Mouse (Mus musculus) thymus, postnatal 10 days (tissue): ENCODE results near the gene Stag2.
A peak's percentile ranks its signal among the peaks of the same experiment; 100 is the strongest.

Experiments used
- DNase-seq, 2 experiments: peaks; one replicate each; pipeline ENCODE4 v3.0.0; 2021; ENCODE audit warnings: low spot score in 2 of 2

Gene Stag2

GRCm38 (mm10) chrX:42215742-42216141 lies 66.6 kb downstream of the Stag2 start:
- DNase-seq, result no peak

DNA sequence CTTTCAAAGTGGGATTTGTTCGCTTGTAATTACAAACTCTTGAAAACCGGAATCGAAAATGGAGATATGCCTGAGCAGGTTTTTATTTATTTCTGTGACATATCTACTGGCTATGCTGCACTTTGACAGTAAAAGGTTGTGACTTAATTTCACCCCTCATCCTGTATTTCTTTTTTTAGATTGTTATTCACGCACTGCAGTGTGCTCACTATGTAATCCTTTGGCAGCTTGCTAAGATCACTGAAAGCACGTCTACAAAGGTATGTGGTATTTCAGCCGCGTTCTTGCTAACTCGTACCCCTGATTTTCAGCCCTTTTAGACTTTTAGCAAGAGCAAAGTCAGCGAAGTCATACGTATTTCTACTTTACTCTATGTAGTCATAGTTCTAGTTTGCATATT lies 101.2 kb downstream of the Stag2 start:
- DNase-seq, result no peak

- peak in 1 of 2 experiments; percentile 4 for DNase-seq
Measured at GRCm38 (mm10) chrX:42272713-42273112, 123.6 kb downstream of the Stag2 start.

DNA sequence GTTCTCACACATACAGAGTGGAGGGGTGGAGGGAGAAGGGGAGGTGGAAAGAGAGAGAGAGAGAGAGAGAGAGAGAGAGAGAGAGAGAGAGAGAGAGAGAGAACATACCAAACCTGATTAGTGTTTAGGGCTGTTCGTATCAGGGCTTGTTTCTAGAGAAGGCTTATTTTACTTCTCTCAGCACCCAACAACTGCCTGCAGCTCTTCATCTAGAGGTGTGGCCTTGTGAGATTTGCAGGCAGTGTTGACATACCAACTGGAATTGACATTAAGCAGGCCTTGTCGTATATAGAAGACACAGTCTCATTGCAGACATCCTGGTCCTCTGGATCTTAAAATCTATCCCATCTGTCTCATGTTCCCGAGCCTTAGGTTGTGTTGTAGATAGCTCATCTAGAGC lies 141.1 kb downstream of the Stag2 start:
- DNase-seq, result no peak

DNA sequence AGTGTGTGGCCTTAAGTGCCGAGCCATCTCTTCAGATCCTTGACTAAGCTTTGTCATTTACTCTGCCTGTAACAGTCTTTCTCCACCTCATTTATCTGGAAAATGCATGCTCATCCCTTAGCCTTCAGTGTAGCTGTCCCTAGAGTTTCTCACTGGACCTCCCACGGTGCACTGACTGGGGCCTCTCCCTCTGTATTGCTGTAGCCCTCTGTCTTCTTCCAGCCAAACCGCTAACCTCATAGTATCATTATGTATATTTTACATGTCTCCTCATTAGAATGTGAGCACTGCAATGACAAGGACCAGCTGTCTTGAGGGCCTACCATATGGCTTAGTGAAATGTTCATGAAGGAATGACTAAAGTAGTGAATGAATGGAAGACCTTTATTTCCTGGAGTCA lies 166.1 kb downstream of the Stag2 start:
- no peak for DNase-seq

GRCm38 (mm10) chrX:42320424-42320823 lies 171.3 kb downstream of the Stag2 start:
- no peak for DNase-seq

DNA sequence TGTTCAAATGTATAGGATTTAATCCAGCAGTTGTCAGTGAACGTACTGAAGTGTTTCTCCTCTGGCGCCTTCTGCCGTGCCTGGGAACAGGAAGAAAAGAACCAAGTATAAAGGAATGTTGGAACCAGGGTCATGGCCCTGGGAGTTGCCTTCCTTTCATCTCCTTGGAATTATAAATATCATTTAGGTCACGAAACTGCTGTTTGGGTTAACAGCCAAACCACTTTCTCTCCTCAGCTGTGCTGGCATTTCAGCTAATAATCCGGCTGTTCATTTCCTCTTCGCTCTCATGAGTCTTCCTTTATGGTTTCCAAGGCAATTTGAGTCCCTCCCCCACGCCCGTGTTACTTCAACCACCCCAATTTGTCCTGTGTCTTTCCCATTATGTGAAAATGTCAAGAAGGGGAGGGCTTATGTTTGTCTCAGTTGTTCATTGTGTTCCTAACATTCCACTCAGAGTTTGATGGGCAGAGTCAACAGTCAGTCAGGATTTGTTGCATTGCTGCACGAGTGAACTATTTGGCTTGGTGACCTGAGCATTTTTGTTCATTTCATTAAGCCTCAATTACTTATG lies 172.2 kb downstream of the Stag2 start:
- no peak for DNase-seq

- no peak for DNase-seq
Measured at GRCm38 (mm10) chrX:42324848-42325247, 175.7 kb downstream of the Stag2 start.
